Mouse (Mus musculus): ENCODE measurements around the gene Gm21985.
A peak's percentile ranks its signal among the peaks of the same experiment; 100 is the strongest.
"Not testable (repeated sequence)": the region's sequence is repeated elsewhere in the genome, so short reads cannot be mapped to it uniquely, and the experiment has no call there.

Gm21985 gene

GRCm38 (mm10) chr2:112264364-112264763 lies 1.8 kb upstream of the Gm21985 start:
- no peak for DNase-seq (ENCODE audit: low read depth, low spot score)

GRCm38 (mm10) chr2:112265448-112266241 lies 469 bp upstream of the Gm21985 start, which contains the start of gene Slc12a6:
Gene Slc12a6, plus strand, starts transcription at chr2:112265825.
- DNase-seq (ENCODE audit: low read depth, low spot score) = peak; percentile 72

- no peak for DNase-seq (ENCODE audit: low read depth, low spot score)
Observed at GRCm38 (mm10) chr2:112266780-112267179, 666 bp downstream of the Gm21985 start.

- DNase-seq (ENCODE audit: low read depth, low spot score) = no peak
Observed at GRCm38 (mm10) chr2:112267547-112268269, 1.6 kb downstream of the Gm21985 start.

- no peak for DNase-seq (ENCODE audit: low read depth, low spot score)
Observed at GRCm38 (mm10) chr2:112270011-112270410, 3.9 kb downstream of the Gm21985 start.

- DNase-seq (ENCODE audit: low read depth, low spot score) = no peak
Observed at GRCm38 (mm10) chr2:112272909-112273308, 6.8 kb downstream of the Gm21985 start.

- no peak for DNase-seq (ENCODE audit: low read depth, low spot score)
Observed at GRCm38 (mm10) chr2:112273474-112273873, 7.4 kb downstream of the Gm21985 start.

GRCm38 (mm10) chr2:112276870-112277269 lies 10.8 kb downstream of the Gm21985 start:
- DNase-seq (ENCODE audit: low read depth, low spot score) = no peak

GRCm38 (mm10) chr2:112282846-112283245 lies 16.7 kb downstream of the Gm21985 start:
- DNase-seq (ENCODE audit: low read depth, low spot score) = no peak

GRCm38 (mm10) chr2:112284363-112285030 lies 18.4 kb downstream of the Gm21985 start:
- no peak for DNase-seq (ENCODE audit: low read depth, low spot score)

GRCm38 (mm10) chr2:112285031-112285390 lies 18.9 kb downstream of the Gm21985 start:
- DNase-seq (ENCODE audit: low read depth, low spot score) = no peak

- DNase-seq (ENCODE audit: low read depth, low spot score) = not testable (repeated sequence)
Observed at GRCm38 (mm10) chr2:112286062-112286461, 19.9 kb downstream of the Gm21985 start.

- no peak for DNase-seq (ENCODE audit: low read depth, low spot score)
Observed at GRCm38 (mm10) chr2:112287059-112287458, 20.9 kb downstream of the Gm21985 start.

- no peak for DNase-seq (ENCODE audit: low read depth, low spot score)
Observed at GRCm38 (mm10) chr2:112289507-112289906, 23.4 kb downstream of the Gm21985 start.

GRCm38 (mm10) chr2:112292823-112293222 lies 26.7 kb downstream of the Gm21985 start:
- no peak for DNase-seq (ENCODE audit: low read depth, low spot score)

GRCm38 (mm10) chr2:112296211-112296610 lies 30.1 kb downstream of the Gm21985 start:
- DNase-seq (ENCODE audit: low read depth, low spot score) = peak; percentile 80

- DNase-seq (ENCODE audit: low read depth, low spot score) = no peak
Observed at GRCm38 (mm10) chr2:112298221-112298620, 32.1 kb downstream of the Gm21985 start.

GRCm38 (mm10) chr2:112308671-112309070 lies 42.6 kb downstream of the Gm21985 start:
- DNase-seq (ENCODE audit: low read depth, low spot score) = peak; percentile 50

- no peak for DNase-seq (ENCODE audit: low read depth, low spot score)
Observed at GRCm38 (mm10) chr2:112309161-112309600, 43.1 kb downstream of the Gm21985 start.

GRCm38 (mm10) chr2:112315638-112316037 lies 49.5 kb downstream of the Gm21985 start:
- no peak for DNase-seq (ENCODE audit: low read depth, low spot score)

GRCm38 (mm10) chr2:112318227-112318626 lies 52.1 kb downstream of the Gm21985 start:
- DNase-seq (ENCODE audit: low read depth, low spot score) = no peak

- no peak for DNase-seq (ENCODE audit: low read depth, low spot score)
Observed at GRCm38 (mm10) chr2:112318905-112319304, 52.8 kb downstream of the Gm21985 start.

Data from telencephalon, adult 2 months (tissue).